Mouse (Mus musculus): ENCODE measurements around the gene Abhd5. TPM values are rescaled to one million over a fixed set of nuclear protein-coding genes. Genes with fewer than 3 reads are reported as not detected.
"Not testable (repeated sequence)": the region's sequence is repeated elsewhere in the genome, so short reads cannot be mapped to it uniquely, and the experiment has no call there.

Gene Abhd5
- polyA plus RNA-seq (2016; fragmentation: Nextera tagmentation; extraction: Ambion mirVana): 16.9 and 18.0 TPM in 2 replicates

GRCm38 (mm10) chr9:122351303-122352024, at the start of gene Abhd5:
Gene Abhd5, plus strand, starts transcription at chr9:122351608.
- Histone ChIP-seq H3K27me3 (ENCODE audit: low read depth, poor library complexity, severe bottlenecking) (peaks cover 28% of the 10 kb centered on the region), H3K27ac (replicated peaks) (peak within 1 kb of the TSS; percentile 86), H3K36me3 (no peaks in the 10 kb centered on the region), H3K4me3 (peak within 1 kb of the TSS; percentile 71), H3K9me3 (replicated peaks) (no peaks in the 10 kb centered on the region), H3K4me1 (peaks cover 14% of the 10 kb centered on the region)
- under 1% methylated on average over 82 of the region's 84 CpGs for WGBS
- DNase-seq (ENCODE audit: low spot score): peak; percentile 93

- H3K9me3 ChIP-seq (replicated peaks): no peaks in the 10 kb centered on the region
- H3K4me3 ChIP-seq: no peak overlapping the region
- H3K4me1 ChIP-seq: no peaks in the 10 kb centered on the region
- H3K27me3 ChIP-seq (ENCODE audit: low read depth, poor library complexity, severe bottlenecking): 0 out of 2 replicates have a peak, but pooled peaks cover 10% of the 10 kb centered on the region
- H3K27ac ChIP-seq (replicated peaks): no peak overlapping the region
- 85% methylated on average over 3 of the region's 3 CpGs for WGBS
- H3K36me3 ChIP-seq: no peaks in the 10 kb centered on the region
- no peak for DNase-seq (ENCODE audit: low spot score)
These were observed 46.1 kb upstream of the Abhd5 start for GRCm38 (mm10) chr9:122305302-122305701.

- Histone ChIP-seq H3K27me3 (ENCODE audit: low read depth, poor library complexity, severe bottlenecking) (0 out of 2 replicates have a peak, but pooled peaks cover 10% of the 10 kb centered on the region), H3K36me3 (no peaks in the 10 kb centered on the region), H3K4me1 (peaks cover 8% of the 10 kb centered on the region), H3K4me3 (no peak overlapping the region), H3K9me3 (replicated peaks) (no peaks in the 10 kb centered on the region), H3K27ac (replicated peaks) (no peak overlapping the region)
- WGBS: 77% methylated on average over 14 of the region's 14 CpGs
- no peak for DNase-seq (ENCODE audit: low spot score)
These were observed 42.1 kb upstream of the Abhd5 start for GRCm38 (mm10) chr9:122309013-122309980.

GRCm38 (mm10) chr9:122310613-122311049, 40.8 kb upstream of the Abhd5 start:
- Histone ChIP-seq H3K27ac (replicated peaks) (peak overlapping the region; percentile 87), H3K27me3 (ENCODE audit: low read depth, poor library complexity, severe bottlenecking) (0 out of 2 replicates have a peak, but pooled peaks cover 10% of the 10 kb centered on the region), H3K36me3 (no peaks in the 10 kb centered on the region), H3K4me3 (peak overlapping the region; percentile 56), H3K4me1 (peaks cover 12% of the 10 kb centered on the region), H3K9me3 (replicated peaks) (no peaks in the 10 kb centered on the region)
- WGBS: 13% methylated on average over 18 of the region's 19 CpGs
- peak; percentile 88 for DNase-seq (ENCODE audit: low spot score)

- peak overlapping the region; percentile 87 for H3K27ac ChIP-seq (replicated peaks)
- no peaks in the 10 kb centered on the region for H3K9me3 ChIP-seq (replicated peaks)
- WGBS: 80% methylated on average over 7 of the region's 7 CpGs
- peaks cover 13% of the 10 kb centered on the region for H3K4me1 ChIP-seq
- no peaks in the 10 kb centered on the region for H3K36me3 ChIP-seq
- H3K27me3 ChIP-seq (ENCODE audit: low read depth, poor library complexity, severe bottlenecking): 0 out of 2 replicates have a peak, but pooled peaks cover 10% of the 10 kb centered on the region
- DNase-seq (ENCODE audit: low spot score): no peak
- peak overlapping the region; percentile 56 for H3K4me3 ChIP-seq
These were observed 40.2 kb upstream of the Abhd5 start for GRCm38 (mm10) chr9:122311051-122311760.

- WGBS: 92% methylated on average over 7 of the region's 7 CpGs
- 0 out of 2 replicates have a peak, but pooled peaks cover 10% of the 10 kb centered on the region for H3K27me3 ChIP-seq (ENCODE audit: low read depth, poor library complexity, severe bottlenecking)
- no peaks in the 10 kb centered on the region for H3K9me3 ChIP-seq (replicated peaks)
- H3K4me3 ChIP-seq: no peak overlapping the region
- peaks cover 13% of the 10 kb centered on the region for H3K4me1 ChIP-seq
- H3K27ac ChIP-seq (replicated peaks): no peak overlapping the region
- no peak for DNase-seq (ENCODE audit: low spot score)
- no peaks in the 10 kb centered on the region for H3K36me3 ChIP-seq
These were observed 39.0 kb upstream of the Abhd5 start for GRCm38 (mm10) chr9:122312296-122312990.

GRCm38 (mm10) chr9:122313128-122313527, 38.3 kb upstream of the Abhd5 start:
- H3K36me3 ChIP-seq; H3K9me3 ChIP-seq (replicated peaks); H3K4me3 ChIP-seq; H3K27ac ChIP-seq (replicated peaks); DNase-seq (ENCODE audit: low spot score): not testable (repeated sequence)
- Histone ChIP-seq H3K4me1 (peaks cover 13% of the 10 kb centered on the region), H3K27me3 (ENCODE audit: low read depth, poor library complexity, severe bottlenecking) (0 out of 2 replicates have a peak, but pooled peaks cover 10% of the 10 kb centered on the region)
- 82% methylated on average over 1 of the region's 1 CpGs for WGBS

- Histone ChIP-seq H3K27ac (replicated peaks) (no peak overlapping the region), H3K9me3 (replicated peaks) (no peaks in the 10 kb centered on the region), H3K27me3 (ENCODE audit: low read depth, poor library complexity, severe bottlenecking) (peaks cover 4% of the 10 kb centered on the region; the same call in 1 of the 2 replicates), H3K4me1 (peaks cover 13% of the 10 kb centered on the region), H3K4me3 (no peak overlapping the region), H3K36me3 (no peaks in the 10 kb centered on the region)
- DNase-seq (ENCODE audit: low spot score): no peak
- WGBS: 87% methylated on average over 6 of the region's 6 CpGs
These were observed 37.0 kb upstream of the Abhd5 start for GRCm38 (mm10) chr9:122314386-122314785.

GRCm38 (mm10) chr9:122314942-122315341, 36.5 kb upstream of the Abhd5 start:
- Histone ChIP-seq H3K27me3 (ENCODE audit: low read depth, poor library complexity, severe bottlenecking) (no peaks in the 10 kb centered on the region; the same call in 1 of the 2 replicates), H3K4me3 (no peak overlapping the region), H3K9me3 (replicated peaks) (no peaks in the 10 kb centered on the region), H3K36me3 (no peaks in the 10 kb centered on the region), H3K27ac (replicated peaks) (no peak overlapping the region), H3K4me1 (peaks cover 13% of the 10 kb centered on the region)
- DNase-seq (ENCODE audit: low spot score): no peak
- WGBS: 69% methylated on average over 4 of the region's 4 CpGs

GRCm38 (mm10) chr9:122315501-122315900, 35.9 kb upstream of the Abhd5 start:
- no peaks in the 10 kb centered on the region; the same call in 1 of the 2 replicates for H3K27me3 ChIP-seq (ENCODE audit: low read depth, poor library complexity, severe bottlenecking)
- DNase-seq (ENCODE audit: low spot score): no peak
- no peak overlapping the region for H3K27ac ChIP-seq (replicated peaks)
- H3K4me3 ChIP-seq: no peak overlapping the region
- no peaks in the 10 kb centered on the region for H3K9me3 ChIP-seq (replicated peaks)
- H3K36me3 ChIP-seq: no peaks in the 10 kb centered on the region
- H3K4me1 ChIP-seq: peaks cover 13% of the 10 kb centered on the region
- WGBS: 67% methylated on average over 11 of the region's 11 CpGs

- H3K4me3 ChIP-seq: no peak overlapping the region
- 89% methylated on average over 7 of the region's 7 CpGs for WGBS
- no peaks in the 10 kb centered on the region for H3K9me3 ChIP-seq (replicated peaks)
- no peaks in the 10 kb centered on the region for H3K36me3 ChIP-seq
- no peak for DNase-seq (ENCODE audit: low spot score)
- H3K27me3 ChIP-seq (ENCODE audit: low read depth, poor library complexity, severe bottlenecking): no peaks in the 10 kb centered on the region; the same call in 1 of the 2 replicates
- no peak overlapping the region for H3K27ac ChIP-seq (replicated peaks)
- H3K4me1 ChIP-seq: 0 out of 2 replicates have a peak, but pooled peaks cover 5% of the 10 kb centered on the region
These were observed 34.8 kb upstream of the Abhd5 start for GRCm38 (mm10) chr9:122316562-122316961.

Measured in midbrain, embryonic 10.5 days (tissue).